Mouse (Mus musculus): Measurements from ENCODE around the gene Col15a1.

The Col15a1 gene

DNA sequence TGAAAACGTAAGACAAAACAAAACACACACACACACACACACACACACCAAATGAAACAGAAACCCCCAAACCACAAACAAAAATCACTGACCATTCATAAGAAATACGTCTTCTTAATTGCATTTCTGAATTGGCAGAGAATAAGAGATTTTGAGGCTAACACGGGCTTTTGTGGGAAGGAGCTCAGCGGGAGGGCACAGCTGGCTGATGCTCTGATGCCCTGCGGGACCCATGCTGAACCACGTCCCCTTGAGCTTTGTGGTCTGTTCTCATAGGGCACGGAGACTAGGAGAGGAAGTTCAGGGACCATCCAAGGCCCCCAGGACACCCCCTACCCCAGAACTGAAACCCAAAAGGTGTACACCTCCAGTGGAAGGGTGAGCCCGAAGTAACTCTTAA, 134.7 kb downstream of the Col15a1 start:
- in situ Hi-C loops (cut with MboI; ENCODE audit: low sequenced_read_pairs), result no loop called here

DNA sequence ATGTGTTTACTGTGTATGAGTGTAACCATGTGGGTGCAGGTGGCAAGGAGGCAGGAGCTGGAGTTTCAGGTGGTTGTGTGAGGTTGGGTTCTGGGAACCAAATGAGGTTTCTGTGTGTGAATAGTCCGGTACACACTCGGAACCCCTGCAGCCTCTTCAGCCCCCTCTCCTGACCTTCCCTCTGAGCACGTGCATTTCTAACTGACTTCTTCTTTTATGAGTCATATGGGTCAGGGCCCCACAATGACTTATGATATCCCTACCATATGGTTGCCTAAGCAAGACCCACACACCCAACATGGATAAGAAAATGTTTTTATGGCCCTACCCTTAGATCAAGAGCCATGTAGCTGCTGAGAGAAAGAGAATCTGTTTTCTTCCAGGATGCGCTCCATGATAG, 139.1 kb downstream of the Col15a1 start:
- in situ Hi-C loops (cut with MboI; ENCODE audit: low sequenced_read_pairs), result no loop called here

- in situ Hi-C loops (cut with MboI; ENCODE audit: low sequenced_read_pairs), result loop anchor here (5.0 kb wide), 1 partner anchor 97 kb away; no protein-coding TSS in a partner anchor
Measured at GRCm38 (mm10) chr4:47349759-47350158, 141.8 kb downstream of the Col15a1 start.

DNA sequence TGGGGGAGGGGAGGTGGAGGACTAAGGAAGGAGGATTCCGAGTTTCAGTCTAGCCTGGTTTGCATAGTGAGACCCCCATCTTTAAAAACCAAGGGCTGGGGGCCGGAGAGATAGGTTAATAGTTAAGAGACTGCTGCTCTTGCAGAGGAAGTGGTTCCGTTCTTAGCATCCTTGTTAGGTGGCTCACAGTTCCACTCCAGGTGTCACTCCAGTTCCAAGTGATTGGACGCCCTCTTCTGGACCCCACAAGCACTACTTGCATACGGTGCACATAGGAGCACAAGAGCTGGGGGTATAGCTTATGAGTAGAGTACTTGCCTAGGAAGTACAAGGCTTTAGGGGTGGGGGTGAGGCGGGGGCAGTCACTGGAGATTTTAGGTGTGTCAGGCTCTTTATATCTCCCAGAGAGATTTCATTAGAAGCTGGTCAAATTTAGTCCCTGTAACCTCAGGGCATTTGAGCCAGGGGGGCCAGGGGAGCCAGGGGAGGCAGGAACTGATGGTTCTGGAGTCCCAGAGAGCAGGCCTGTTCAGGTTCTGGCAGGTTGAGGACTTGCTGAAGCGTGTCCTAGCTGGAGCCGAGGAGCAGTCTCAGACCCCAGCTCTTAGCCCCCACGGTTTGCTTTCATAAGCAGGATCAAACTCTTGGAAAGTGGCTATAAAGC, 143.6 kb downstream of the Col15a1 start:
- in situ Hi-C loops (cut with MboI; ENCODE audit: low sequenced_read_pairs), result loop anchor here (5.0 kb wide), 1 partner anchor 99 kb away; no protein-coding TSS in a partner anchor

- in situ Hi-C loops (cut with MboI; ENCODE audit: low sequenced_read_pairs), result loop anchor here (5.0 kb wide), 1 partner anchor 100 kb away; no protein-coding TSS in a partner anchor
Measured at GRCm38 (mm10) chr4:47352061-47352661, 144.2 kb downstream of the Col15a1 start.

DNA sequence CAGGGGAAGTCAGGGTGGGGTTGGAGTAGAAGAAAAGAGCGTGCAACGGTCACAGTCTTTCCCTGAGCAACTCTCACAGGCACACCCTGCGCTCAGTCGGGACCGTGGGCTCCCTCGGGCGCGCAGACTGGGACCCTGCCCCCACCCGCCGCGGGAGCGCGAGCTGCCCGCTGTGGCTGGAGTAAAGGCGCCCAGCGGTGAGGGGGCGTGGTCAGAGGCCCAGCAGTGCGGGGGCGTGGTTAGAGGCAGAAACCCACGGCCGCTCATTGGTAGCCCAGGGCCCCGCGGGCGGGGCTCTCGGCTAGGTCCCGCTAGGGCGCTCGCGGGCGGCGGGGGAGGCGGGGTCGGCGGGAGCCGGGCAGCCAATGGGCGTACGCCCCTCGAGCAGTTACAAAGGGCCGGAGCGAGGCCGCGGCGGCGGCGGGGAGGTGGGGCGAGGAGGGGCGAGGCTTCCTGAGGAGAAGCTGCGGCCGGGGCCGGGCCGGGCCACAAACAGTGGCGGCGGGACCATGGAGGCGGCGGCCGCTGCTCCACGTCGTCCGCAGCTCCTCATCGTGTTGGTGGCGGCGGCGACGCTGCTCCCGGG, 144.9 kb downstream of the Col15a1 start, which contains the start of gene Tgfbr1:
Gene Tgfbr1 (plus strand): TSS at position 420 of the 586 bp plus-strand sequence.
- in situ Hi-C loops (cut with MboI; ENCODE audit: low sequenced_read_pairs), result loop anchor here (5.0 kb wide), 1 partner anchor 101 kb away; no protein-coding TSS in a partner anchor

- in situ Hi-C loops (cut with MboI; ENCODE audit: low sequenced_read_pairs), result loop anchor here (5.0 kb wide), 1 partner anchor 101 kb away; no protein-coding TSS in a partner anchor
Measured at GRCm38 (mm10) chr4:47353416-47354111, 145.6 kb downstream of the Col15a1 start.

GRCm38 (mm10) chr4:47354304-47354703, 146.3 kb downstream of the Col15a1 start:
- in situ Hi-C loops (cut with MboI; ENCODE audit: low sequenced_read_pairs), result loop anchor here (5.0 kb wide), 1 partner anchor 102 kb away; no protein-coding TSS in a partner anchor

GRCm38 (mm10) chr4:47362662-47363061, 154.7 kb downstream of the Col15a1 start:
- in situ Hi-C loops (cut with MboI; ENCODE audit: low sequenced_read_pairs), result no loop called here

Measured in CH12F3 (cell line).